Mouse (Mus musculus) heart, postnatal 0 days (tissue): ENCODE measurements around the gene Fbln7. TPM values are rescaled to one million over a fixed set of nuclear protein-coding genes. Genes with fewer than 3 reads are reported as not detected.

Source experiments
- ATAC-seq: fragments of 200-750 bp; cut with Nextera tagmentation; 2 replicates; pipeline ENCODE4 v1.8.0; 2017; ENCODE audit warnings: low read depth, moderate number of reproducible peaks, moderate library complexity; ENCODE audit not compliant: insufficient read depth
- DNase-seq: peaks from one replicate; pipeline ENCODE4 v3.0.0-alpha.2; 2016; ENCODE audit warnings: low spot score
- H3K27ac ChIP-seq: fragments of 300-500 bp; sonication (generic); 2 replicates; pipeline ENCODE4 v1.5.1; 2014; ENCODE audit warnings: low read depth, mild to moderate bottlenecking
- H3K27me3 ChIP-seq: fragments of 300-500 bp; sonication (generic); 2 replicates; pipeline ENCODE4 v1.6.1; 2014; ENCODE audit warnings: low read length, mixed read lengths; ENCODE audit not compliant: control insufficient read depth, insufficient read depth
- H3K36me3 ChIP-seq: fragments of 300-500 bp; sonication (generic); replicated peaks from 2 replicates; pipeline ENCODE4 v1.6.1; 2014; ENCODE audit warnings: low read length, mixed read lengths; ENCODE audit not compliant: control insufficient read depth, insufficient read depth
- H3K4me1 ChIP-seq: fragments of 300-500 bp; sonication (generic); 2 replicates; pipeline ENCODE4 v1.6.1; 2014; ENCODE audit warnings: antibody characterized with exemption; ENCODE audit not compliant: control insufficient read depth, insufficient read depth
- H3K4me2 ChIP-seq: fragments of 300-500 bp; sonication (generic); 2 replicates; pipeline ENCODE4 v1.6.1; 2014; ENCODE audit warnings: low read depth, mild to moderate bottlenecking, low read length, moderate library complexity
- H3K4me3 ChIP-seq: fragments of 300-500 bp; sonication (generic); 2 replicates; pipeline ENCODE4 v1.5.1; 2014; ENCODE audit warnings: low read depth, low read length
- H3K9ac ChIP-seq: fragments of 300-500 bp; sonication (generic); replicated peaks from 2 replicates; pipeline ENCODE4 v1.6.1; 2014; ENCODE audit warnings: low read depth, low read length, mixed read lengths
- H3K9me3 ChIP-seq: fragments of 300-500 bp; sonication (generic); replicated peaks from 2 replicates; pipeline ENCODE4 v1.6.1; 2016; ENCODE audit warnings: low read length; ENCODE audit not compliant: control insufficient read depth
- CTCF ChIP-seq: IDR thresholded peaks from 2 replicates; pipeline ENCODE4 v1.5.1; 2016; ENCODE audit warnings: antibody characterized with exemption, control low read depth, low read depth
- EP300 ChIP-seq: IDR thresholded peaks from 2 replicates; pipeline ENCODE4 v1.6.1; 2016; ENCODE audit warnings: antibody characterized with exemption, low read depth
- WGBS: fragments of 180-500 bp; shearing (Covaris S2); extraction: QIAGEN DNeasy Blood & Tissue Kit; methylation state at CpG from one replicate; pipeline ENCODE4 v1.1.7; 2014; 5-methylcytosine and 5-hydroxymethylcytosine counted together
- polyA plus RNA-seq: library from polyadenylated mRNA; unstranded; fragments of >200 nt; fragmentation: Nextera tagmentation; extraction: Ambion mirVana; gene quantifications from 2 replicates; pipeline ENCODE4 v1.2.1, GENCODE M21; 2015
- total RNA-seq: library from RNA; depleted of rRNA; stranded (reverse); fragments of >200 nt; gene quantifications from 2 replicates; pipeline ENCODE4 v1.2.3, GENCODE M21; 2014; ENCODE audit warnings: low replicate concordance

Fbln7 gene
- total and polyA plus RNA-seq, 2 experiments from 2014 or later, result 0.42 TPM; not detected in 1

DNA sequence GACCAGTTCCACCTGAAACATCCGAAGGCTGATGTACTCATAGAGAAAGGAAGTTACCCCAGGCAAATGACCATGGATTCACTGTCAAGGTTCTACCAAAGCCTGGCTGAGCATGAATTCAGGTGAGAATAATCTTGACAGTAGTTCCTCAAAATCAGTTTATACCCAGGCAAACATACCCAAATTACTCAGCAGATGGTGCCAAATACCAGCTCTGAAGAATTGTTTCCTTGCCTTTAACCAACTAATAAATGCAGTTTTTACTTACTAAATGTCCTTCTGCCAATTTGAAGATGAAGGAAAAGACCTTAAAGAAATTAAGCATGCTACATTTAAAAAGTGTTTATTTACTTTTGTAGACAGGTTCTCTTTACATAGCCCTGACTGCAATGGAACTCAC, 6.1 kb upstream of the Fbln7 start:
- 75% methylated on average over 1 of the region's 1 CpGs for WGBS

DNA sequence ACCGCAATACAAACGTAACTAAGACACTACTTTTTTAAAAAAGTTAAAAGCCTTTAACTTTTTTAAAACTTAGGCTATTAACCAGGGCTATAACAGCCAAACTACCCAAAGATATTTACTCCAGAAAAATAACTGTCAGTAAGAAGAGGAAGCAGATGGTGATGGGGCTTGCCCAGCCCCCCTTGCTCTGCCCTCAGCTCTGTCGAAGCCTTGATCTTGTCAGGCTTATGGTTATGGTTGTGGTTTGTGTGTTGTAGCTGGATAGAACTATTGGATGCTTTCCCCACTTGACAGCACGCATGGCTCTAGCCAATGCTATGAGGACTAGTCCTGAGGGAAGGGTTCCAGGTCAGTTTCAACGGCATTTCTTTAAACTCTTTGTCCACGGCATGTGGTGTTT, 3.8 kb upstream of the Fbln7 start:
- no peaks in the 10 kb centered on the region for H3K36me3 ChIP-seq
- no peak overlapping the region for H3K27ac ChIP-seq
- no peak for ATAC-seq
- TF ChIP-seq CTCF (no peak), EP300 (no peak)
- no peak overlapping the region for H3K4me3 ChIP-seq
- H3K4me2 ChIP-seq, result no peak overlapping the region
- DNase-seq, result no peak
- H3K27me3 ChIP-seq, result peaks cover 8% of the 10 kb centered on the region
- H3K9me3 ChIP-seq, result no peaks in the 10 kb centered on the region
- H3K4me1 ChIP-seq, result 0 out of 2 replicates have a peak, but pooled peaks cover 4% of the 10 kb centered on the region
- H3K9ac ChIP-seq, result no peak overlapping the region
- 80% methylated on average over 6 of the region's 6 CpGs for WGBS

More for the DNA sequence above, 6.1 kb upstream of the Fbln7 start:
- TF ChIP-seq EP300 (no peak), CTCF (no peak)
- Histone ChIP-seq H3K4me3 (no peak overlapping the region), H3K27me3 (no peaks in the 10 kb centered on the region), H3K9me3 (no peaks in the 10 kb centered on the region), H3K9ac (no peak overlapping the region), H3K4me2 (no peak overlapping the region), H3K36me3 (peaks cover 15% of the 10 kb centered on the region; the same call in 1 of the 2 replicates), H3K27ac (no peak overlapping the region), H3K4me1 (no peaks in the 10 kb centered on the region)
- DNase-seq, result no peak
- no peak for ATAC-seq

DNA sequence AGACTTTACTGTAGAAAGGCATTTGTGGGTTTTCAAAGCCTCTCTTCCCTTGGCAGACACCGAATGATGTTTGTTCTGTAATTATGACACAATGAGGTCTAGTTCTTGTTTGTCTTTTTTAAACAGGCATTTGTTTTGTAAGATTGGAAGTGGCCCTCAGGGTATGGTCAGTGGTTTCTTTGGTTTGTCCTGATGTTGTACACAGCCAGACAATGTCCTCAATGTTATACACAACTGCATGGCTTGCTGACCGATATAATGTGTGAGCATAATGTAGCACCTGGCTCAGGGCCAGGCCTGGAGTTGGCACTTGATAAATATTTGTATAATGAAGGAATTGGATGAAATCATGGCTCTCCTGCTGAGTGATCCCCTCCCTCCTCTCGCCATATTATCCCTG, 2.9 kb upstream of the Fbln7 start:
- ATAC-seq, result no peak
- H3K4me2 ChIP-seq, result no peak overlapping the region
- WGBS, result 70% methylated on average over 3 of the region's 3 CpGs

DNA sequence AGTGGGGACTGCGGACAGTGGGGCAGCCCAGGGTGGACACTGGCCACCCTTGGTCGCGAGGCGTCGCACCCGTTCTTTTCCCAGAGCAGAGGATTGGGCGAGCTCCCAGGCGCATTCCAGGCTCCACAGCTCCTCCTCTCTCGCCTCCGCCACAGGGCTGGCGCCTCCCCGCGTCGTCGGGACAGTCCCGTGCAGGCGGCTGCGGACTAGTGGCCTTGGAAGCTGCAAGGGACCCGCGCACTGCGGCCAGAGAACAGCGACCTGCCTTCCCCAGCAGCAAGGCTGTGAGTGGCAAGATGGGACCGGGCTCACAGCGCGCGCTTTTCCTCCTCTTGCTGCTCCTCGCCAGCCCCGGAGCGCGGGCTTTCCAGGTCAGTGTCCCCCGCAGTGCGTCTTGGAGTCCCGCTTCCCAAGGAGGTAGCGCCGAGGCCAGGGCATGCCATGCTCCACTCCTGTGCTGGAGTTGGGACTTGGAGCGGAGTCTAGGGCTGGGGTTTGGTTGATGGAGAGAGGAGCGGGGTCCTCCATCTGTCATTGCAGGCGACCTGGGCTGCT, 1.1 kb downstream of the Fbln7 start:
- ATAC-seq, result peak; percentile 84
- H3K9ac ChIP-seq, result peak overlapping the region; percentile 20; the same call in 1 of the 2 replicates
- H3K4me3 ChIP-seq, result peak overlapping the region; percentile 52

More for the DNA sequence above, 2.9 kb upstream of the Fbln7 start:
- TF ChIP-seq CTCF (no peak), EP300 (no peak)
- no peak overlapping the region for H3K27ac ChIP-seq
- DNase-seq, result no peak
- no peaks in the 10 kb centered on the region for H3K9me3 ChIP-seq
- peaks cover 15% of the 10 kb centered on the region for H3K27me3 ChIP-seq
- no peaks in the 10 kb centered on the region for H3K36me3 ChIP-seq
- 0 out of 2 replicates have a peak, but pooled peaks cover 6% of the 10 kb centered on the region for H3K4me1 ChIP-seq
- no peak overlapping the region for H3K4me3 ChIP-seq
- no peak overlapping the region for H3K9ac ChIP-seq

DNA sequence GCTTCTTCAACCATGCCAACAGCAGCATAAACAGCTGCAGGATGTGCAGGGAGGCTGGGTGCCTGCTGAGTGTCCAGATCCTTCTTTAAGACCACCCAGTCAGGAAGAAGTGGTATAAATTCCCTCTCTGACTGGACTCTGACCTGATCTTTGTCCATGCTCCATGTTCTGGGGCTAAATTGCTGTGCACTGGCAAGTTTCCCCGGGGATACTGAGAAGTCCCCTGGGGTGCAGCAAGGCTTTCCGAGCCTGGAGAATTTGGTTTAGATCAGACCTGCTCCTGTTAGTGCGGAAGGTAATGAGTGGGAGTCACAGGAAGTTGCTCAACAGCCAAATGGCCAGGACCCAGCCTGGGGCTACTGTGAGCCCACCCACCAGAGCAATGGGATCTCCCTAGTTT, 2.3 kb downstream of the Fbln7 start:
- TF ChIP-seq EP300, result no peak
- TF ChIP-seq CTCF, result no peak
- 36% methylated on average over 3 of the region's 3 CpGs for WGBS
- Histone ChIP-seq H3K9me3 (no peaks in the 10 kb centered on the region), H3K4me2 (no peak overlapping the region), H3K27me3 (peaks cover 30% of the 10 kb centered on the region), H3K4me1 (0 out of 2 replicates have a peak, but pooled peaks cover 6% of the 10 kb centered on the region), H3K4me3 (no peak overlapping the region), H3K9ac (no peak overlapping the region), H3K36me3 (no peaks in the 10 kb centered on the region), H3K27ac (no peak overlapping the region)
- no peak for DNase-seq
- no peak for ATAC-seq

More for the DNA sequence above, 1.1 kb downstream of the Fbln7 start:
- Histone ChIP-seq H3K27me3 (peaks cover 30% of the 10 kb centered on the region), H3K27ac (no peak overlapping the region), H3K36me3 (no peaks in the 10 kb centered on the region), H3K4me1 (0 out of 2 replicates have a peak, but pooled peaks cover 6% of the 10 kb centered on the region), H3K9me3 (no peaks in the 10 kb centered on the region), H3K4me2 (peak overlapping the region; percentile 93)
- DNase-seq, result peak; percentile 39
- WGBS, result 1% methylated on average over 38 of the region's 38 CpGs
- no peak for TF ChIP-seq EP300
- TF ChIP-seq CTCF, result peak; percentile 32; the same call in 1 of the 2 replicates

DNA sequence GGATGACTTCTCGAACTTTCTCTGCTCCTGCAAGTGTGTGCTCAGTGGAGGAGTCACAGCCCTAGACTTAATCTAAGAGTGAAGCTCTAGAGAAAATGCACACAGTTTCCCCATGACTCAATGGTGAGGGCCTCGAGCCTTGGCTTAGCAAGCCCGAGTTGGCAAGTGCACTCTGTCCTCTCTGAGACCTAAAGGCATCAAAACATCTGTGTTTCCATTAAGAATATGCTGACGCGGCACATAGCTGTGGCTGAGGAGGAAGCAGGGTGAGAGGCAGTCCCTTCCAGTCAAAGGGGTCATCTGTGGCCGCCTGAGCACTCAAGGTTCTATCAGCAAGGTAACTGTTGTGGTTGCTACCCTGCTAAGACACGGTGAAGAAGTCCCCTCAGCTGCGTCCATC, 8.9 kb downstream of the Fbln7 start:
- no peak overlapping the region for H3K4me2 ChIP-seq
- ATAC-seq (no peak), DNase-seq (no peak)
- H3K27me3 ChIP-seq, result no peaks in the 10 kb centered on the region
- H3K9ac ChIP-seq, result no peak overlapping the region
- H3K27ac ChIP-seq, result no peak overlapping the region
- H3K4me1 ChIP-seq, result no peaks in the 10 kb centered on the region
- no peak for TF ChIP-seq CTCF
- TF ChIP-seq EP300, result no peak
- WGBS, result 61% methylated on average over 8 of the region's 8 CpGs
- H3K4me3 ChIP-seq, result no peak overlapping the region
- H3K9me3 ChIP-seq, result no peaks in the 10 kb centered on the region
- no peaks in the 10 kb centered on the region for H3K36me3 ChIP-seq
